Mouse (Mus musculus) fat pad, adult 2 months (tissue): ENCODE data around the gene Camsap3.

Source experiments
- DNase-seq: peaks from one replicate; pipeline ENCODE4 v3.0.0-alpha.2; 2011; ENCODE audit warnings: low read depth, low spot score; ENCODE audit errors: extremely low read depth

Gene Camsap3

GRCm38 (mm10) chr8:3654726-3655508 lies 67.8 kb downstream of the Camsap3 start:
- DNase-seq = no peak

DNA sequence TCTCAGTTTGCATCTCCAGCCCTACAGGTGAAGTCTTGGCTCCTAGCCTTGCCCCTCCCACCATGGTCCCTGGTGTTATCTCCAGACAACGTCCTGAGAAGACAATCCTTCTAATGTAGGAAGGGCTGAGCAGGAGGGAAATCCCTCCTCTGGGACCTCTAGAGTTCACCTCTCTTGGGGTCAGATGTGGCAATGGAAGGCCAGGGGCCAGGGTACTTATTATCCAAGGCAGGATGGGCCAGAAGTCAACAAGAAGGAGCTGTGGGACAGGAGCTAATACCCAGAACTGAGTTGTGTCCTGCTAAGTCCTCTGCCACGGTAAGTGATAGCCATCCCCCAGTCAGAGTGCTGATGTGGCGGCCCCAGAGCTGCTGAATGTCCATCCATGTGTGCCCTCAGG lies 68.4 kb downstream of the Camsap3 start, which contains the start of gene Retn:
Retn (plus strand) TSS at position 245 of the 400 bp plus-strand sequence.
- DNase-seq = no peak

- DNase-seq = no peak
These were observed 69.8 kb downstream of the Camsap3 start for GRCm38 (mm10) chr8:3656725-3657381.
